Mouse (Mus musculus) liver, embryonic 13.5 days (tissue): ENCODE results near the gene Eln. TPM values are rescaled to one million over a fixed set of nuclear protein-coding genes. Genes with fewer than 3 reads are reported as not detected.

Source experiments
- ATAC-seq: fragments of 200-750 bp; cut with Nextera tagmentation; 2 replicates; pipeline ENCODE4 v1.8.0; 2017; ENCODE audit warnings: low read depth, mild to moderate bottlenecking, moderate number of reproducible peaks, moderate library complexity
- DNase-seq: peaks from one replicate; pipeline ENCODE4 v3.0.0; 2022
- H3K27ac ChIP-seq: fragments of 300-500 bp; sonication (generic); 2 replicates; pipeline ENCODE4 v1.5.1; 2015; ENCODE audit warnings: moderate library complexity, mild to moderate bottlenecking, inconsistent platforms
- H3K27me3 ChIP-seq: fragments of 300-500 bp; sonication (generic); 2 replicates; pipeline ENCODE4 v1.6.1; 2015; ENCODE audit warnings: mild to moderate bottlenecking, inconsistent platforms
- H3K36me3 ChIP-seq: fragments of 300-500 bp; sonication (generic); 2 replicates; pipeline ENCODE4 v1.6.1; 2015; ENCODE audit warnings: mild to moderate bottlenecking, inconsistent platforms
- H3K4me1 ChIP-seq: fragments of 300-500 bp; sonication (generic); replicated peaks from 2 replicates; pipeline ENCODE4 v1.6.1; 2015; ENCODE audit warnings: inconsistent platforms
- H3K4me2 ChIP-seq: fragments of 300-500 bp; sonication (generic); 2 replicates; pipeline ENCODE4 v1.6.1; 2015; ENCODE audit warnings: inconsistent platforms, mild to moderate bottlenecking, moderate library complexity
- H3K4me3 ChIP-seq: fragments of 300-500 bp; sonication (generic); replicated peaks from 2 replicates; pipeline ENCODE4 v1.5.1; 2015; ENCODE audit warnings: mild to moderate bottlenecking, inconsistent platforms
- H3K9ac ChIP-seq: fragments of 300-500 bp; sonication (generic); 2 replicates; pipeline ENCODE4 v1.6.1; 2015; ENCODE audit warnings: mild to moderate bottlenecking, inconsistent platforms
- H3K9me3 ChIP-seq: fragments of 300-500 bp; sonication (generic); replicated peaks from 2 replicates; pipeline ENCODE4 v1.6.1; 2016; ENCODE audit warnings: inconsistent platforms
- WGBS: fragments of 180-500 bp; shearing (Covaris S2); methylation state at CpG from one replicate; pipeline ENCODE4 v1.1.7; 2015; ENCODE audit not compliant: insufficient replicate concordance; 5-methylcytosine and 5-hydroxymethylcytosine counted together
- polyA plus RNA-seq: library from polyadenylated mRNA; unstranded; fragments of >200 nt; fragmentation: Nextera tagmentation; extraction: Ambion mirVana; gene quantifications from 2 replicates; pipeline ENCODE4 v1.2.1, GENCODE M21; 2015

Eln gene
- polyA plus RNA-seq, 1 experiment from 2014 or later, result 3.5 TPM

DNA sequence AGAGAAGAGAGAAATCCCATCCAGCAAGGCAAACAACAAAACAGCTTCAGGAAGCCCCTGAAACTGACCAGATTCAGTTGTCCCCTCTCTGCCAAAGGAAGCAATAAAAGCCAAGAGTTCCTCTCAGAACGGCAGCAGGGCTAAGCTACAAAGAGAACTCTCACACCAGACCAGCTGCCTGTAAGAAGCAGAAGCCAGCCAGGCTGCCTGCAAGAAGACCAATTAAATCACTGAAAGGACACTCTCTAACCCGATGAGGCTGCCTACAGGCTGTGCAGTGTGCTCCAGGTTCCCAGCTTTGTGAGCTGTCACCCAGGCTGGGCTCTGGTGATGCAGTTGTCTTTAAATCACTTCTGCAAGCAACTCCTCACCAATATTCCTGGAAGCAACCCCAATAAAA lies 63.3 kb downstream of the Eln start:
- no peak overlapping the region for H3K4me3 ChIP-seq
- H3K4me1 ChIP-seq, result peaks cover 37% of the 10 kb centered on the region
- H3K27me3 ChIP-seq, result peaks cover 25% of the 10 kb centered on the region
- ATAC-seq (no peak), DNase-seq (no peak)
- H3K4me2 ChIP-seq, result no peak overlapping the region
- no peaks in the 10 kb centered on the region for H3K9me3 ChIP-seq
- no peaks in the 10 kb centered on the region for H3K36me3 ChIP-seq
- 48% methylated on average over 2 of the region's 2 CpGs for WGBS
- H3K27ac ChIP-seq, result no peak overlapping the region
- no peak overlapping the region for H3K9ac ChIP-seq

DNA sequence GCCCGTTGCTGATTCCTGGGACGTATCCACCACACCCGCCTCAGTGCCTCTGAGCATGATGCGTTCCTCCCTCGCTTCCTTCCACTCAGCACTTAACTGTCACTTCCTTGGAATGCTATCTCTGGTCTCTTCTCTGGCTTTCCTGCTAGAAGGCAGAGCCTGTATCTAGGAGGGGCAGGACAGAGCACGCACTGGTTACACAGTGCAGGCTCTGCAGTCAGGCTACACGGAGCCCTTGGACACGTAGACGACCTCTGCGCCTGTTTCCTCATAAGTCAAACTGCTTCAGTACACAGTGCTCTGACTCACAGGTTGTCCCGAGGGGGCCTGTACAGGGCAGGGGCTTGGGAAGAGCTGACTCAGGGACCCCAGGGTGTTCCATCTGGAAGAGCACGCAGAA lies 66.9 kb downstream of the Eln start:
- WGBS, result 72% methylated on average over 12 of the region's 12 CpGs

DNA sequence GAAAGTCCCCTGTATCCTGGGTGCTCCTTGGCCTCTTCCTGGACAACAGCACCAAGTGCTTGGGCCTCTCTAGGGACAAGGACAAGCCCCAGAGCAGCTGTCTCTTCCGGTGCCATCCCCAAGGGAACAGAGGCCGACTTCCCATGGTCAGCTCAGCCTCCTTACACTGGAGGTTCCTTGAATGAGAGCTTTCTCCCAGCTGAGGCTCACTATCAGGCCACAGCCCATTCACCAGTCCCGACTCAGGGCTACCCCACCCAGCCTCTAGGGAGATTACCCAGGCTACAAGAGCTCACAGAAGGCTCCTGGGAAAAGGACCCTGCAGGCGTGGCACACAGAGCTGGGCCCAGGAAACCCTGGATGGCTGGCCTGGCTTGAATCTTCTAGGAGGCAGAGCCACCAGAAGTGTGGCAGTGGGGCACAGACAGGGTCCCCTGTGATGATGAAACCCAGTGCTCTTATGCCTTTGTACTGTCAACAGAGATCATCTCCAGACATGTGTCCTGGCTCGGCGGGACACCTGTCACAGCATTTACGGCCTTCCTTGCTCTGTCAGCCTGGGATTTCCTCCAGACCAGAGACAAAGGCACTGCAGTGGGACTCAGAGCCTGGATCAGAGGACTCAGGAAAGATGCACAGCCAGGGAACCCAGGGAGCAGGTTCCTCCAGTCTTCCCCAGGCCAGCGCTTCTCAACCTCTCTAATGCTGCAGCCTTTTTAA lies 68.1 kb downstream of the Eln start:
- H3K27me3 ChIP-seq, result no peaks in the 10 kb centered on the region
- DNase-seq, result peak; percentile 28
- no peak overlapping the region for H3K4me3 ChIP-seq
- H3K27ac ChIP-seq, result peak overlapping the region; percentile 39; the same call in 1 of the 2 replicates
- no peaks in the 10 kb centered on the region for H3K36me3 ChIP-seq
- 0 out of 2 replicates have a peak overlapping the region, but pooled peaks have one; percentile 28 for H3K9ac ChIP-seq
- peak; percentile 65 for ATAC-seq
- no peaks in the 10 kb centered on the region for H3K9me3 ChIP-seq
- WGBS, result 59% methylated on average over 8 of the region's 8 CpGs
- peaks cover 61% of the 10 kb centered on the region for H3K4me1 ChIP-seq
- H3K4me2 ChIP-seq, result peak overlapping the region; percentile 19; the same call in 1 of the 2 replicates

More for the DNA sequence above, 66.9 kb downstream of the Eln start:
- Histone ChIP-seq H3K36me3 (no peaks in the 10 kb centered on the region), H3K4me3 (no peak overlapping the region), H3K9me3 (no peaks in the 10 kb centered on the region), H3K27ac (peak overlapping the region; percentile 23), H3K4me1 (peaks cover 59% of the 10 kb centered on the region), H3K27me3 (peaks cover 3% of the 10 kb centered on the region; the same call in 1 of the 2 replicates), H3K9ac (no peak overlapping the region), H3K4me2 (no peak overlapping the region)
- DNase-seq (no peak), ATAC-seq (peak; percentile 20; the same call in 1 of the 2 replicates)

DNA sequence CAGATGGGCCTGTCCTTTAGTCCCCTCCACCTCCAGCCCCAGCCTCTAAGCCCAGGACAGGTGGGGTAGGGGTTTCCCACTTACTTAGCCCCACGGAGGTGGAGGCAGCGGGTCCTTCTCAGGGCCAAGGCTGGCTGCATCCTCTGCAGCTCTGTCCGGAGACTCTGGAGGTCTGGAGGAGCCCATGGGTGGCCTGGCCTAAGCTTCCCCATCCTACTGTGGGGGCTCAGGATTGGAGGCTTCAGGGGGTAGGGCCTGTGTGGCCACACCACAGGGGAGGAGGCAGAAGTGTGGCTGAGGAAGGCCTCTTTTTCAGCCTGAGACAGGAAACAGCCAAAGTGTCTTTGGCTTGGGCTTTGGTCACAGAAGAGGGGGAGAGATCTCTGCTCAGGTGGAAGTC lies 69.1 kb downstream of the Eln start:
- Histone ChIP-seq H3K4me3 (no peak overlapping the region; the same call in 1 of the 2 replicates), H3K27ac (no peak overlapping the region), H3K9me3 (no peaks in the 10 kb centered on the region), H3K27me3 (no peaks in the 10 kb centered on the region), H3K4me1 (peaks cover 61% of the 10 kb centered on the region), H3K36me3 (no peaks in the 10 kb centered on the region), H3K4me2 (peak overlapping the region; percentile 64; the same call in 1 of the 2 replicates), H3K9ac (peak overlapping the region; percentile 15; the same call in 1 of the 2 replicates)
- DNase-seq, result no peak
- 55% methylated on average over 3 of the region's 3 CpGs for WGBS
- ATAC-seq, result no peak

DNA sequence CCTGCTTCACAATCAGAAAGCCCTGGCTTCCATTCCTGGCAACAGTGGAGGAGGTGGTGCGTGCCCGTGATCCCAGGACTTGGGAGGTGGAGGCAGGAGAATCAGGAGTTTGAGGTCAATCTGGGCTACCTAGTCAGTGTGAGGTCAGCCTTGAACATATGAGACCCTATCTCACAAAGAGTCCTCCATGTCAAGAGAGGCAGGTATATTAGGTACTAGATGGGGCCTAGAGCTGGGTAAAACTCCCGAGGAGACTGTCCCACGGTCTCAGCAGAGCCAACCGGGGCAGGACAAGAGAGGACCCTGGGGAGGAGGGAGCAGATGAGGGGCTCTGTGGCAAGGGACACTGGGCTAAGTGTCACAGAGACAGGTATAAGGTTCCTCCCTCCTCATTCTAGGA lies 69.6 kb downstream of the Eln start:
- no peak for ATAC-seq
- Histone ChIP-seq H3K4me2 (peak overlapping the region; percentile 64; the same call in 1 of the 2 replicates), H3K4me1 (peaks cover 61% of the 10 kb centered on the region), H3K36me3 (no peaks in the 10 kb centered on the region), H3K4me3 (no peak overlapping the region), H3K9me3 (no peaks in the 10 kb centered on the region), H3K27me3 (no peaks in the 10 kb centered on the region), H3K9ac (peak overlapping the region; percentile 15; the same call in 1 of the 2 replicates), H3K27ac (no peak overlapping the region)
- DNase-seq, result no peak
- 58% methylated on average over 5 of the region's 5 CpGs for WGBS

DNA sequence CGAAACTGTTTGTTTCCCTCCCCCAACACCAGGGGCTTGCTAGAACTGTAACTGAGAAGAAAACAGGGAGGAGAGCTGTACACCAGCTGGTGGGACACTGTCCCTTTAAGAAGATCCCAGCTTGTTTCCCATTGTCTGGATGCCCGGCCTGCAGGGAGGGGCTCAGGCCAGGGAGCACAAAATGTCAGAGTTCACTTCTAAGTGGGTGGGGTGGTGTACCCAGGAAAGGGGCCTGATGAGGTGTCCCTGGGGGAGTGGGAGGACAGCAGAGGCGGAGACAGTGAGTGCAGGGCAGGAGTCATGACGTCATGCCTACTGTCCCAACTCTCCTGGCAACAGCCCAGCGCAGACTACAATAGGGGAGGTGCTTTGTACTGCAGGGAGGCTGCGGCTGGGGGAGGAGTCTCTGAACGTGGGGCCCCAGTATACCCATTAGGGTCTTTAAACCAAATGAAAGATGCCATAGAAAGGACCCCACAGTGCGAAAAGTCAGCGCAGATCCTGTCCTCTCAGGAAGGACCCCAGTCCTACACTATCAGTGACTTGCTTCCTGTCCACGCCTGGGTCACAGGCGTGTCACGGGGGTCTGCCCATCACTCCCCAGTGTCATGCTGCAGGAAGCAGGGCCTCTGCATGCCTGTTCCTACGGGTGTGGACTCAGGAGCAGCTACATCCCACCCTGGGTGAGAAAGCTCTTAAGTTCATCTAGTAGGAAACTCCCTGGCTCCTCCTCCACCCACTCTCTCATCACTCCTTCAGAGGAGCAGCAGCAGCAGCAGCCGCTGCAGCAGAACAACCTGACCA lies 71.0 kb downstream of the Eln start:
- Histone ChIP-seq H3K4me1 (peaks cover 61% of the 10 kb centered on the region), H3K9me3 (no peaks in the 10 kb centered on the region), H3K9ac (peak overlapping the region; percentile 42; the same call in 1 of the 2 replicates), H3K27me3 (no peaks in the 10 kb centered on the region), H3K4me3 (peak overlapping the region; percentile 40), H3K4me2 (peak overlapping the region; percentile 64), H3K36me3 (no peaks in the 10 kb centered on the region), H3K27ac (peak overlapping the region; percentile 50)
- 3% methylated on average over 14 of the region's 14 CpGs for WGBS
- peak; percentile 68 for ATAC-seq
- peak; percentile 44 for DNase-seq

DNA sequence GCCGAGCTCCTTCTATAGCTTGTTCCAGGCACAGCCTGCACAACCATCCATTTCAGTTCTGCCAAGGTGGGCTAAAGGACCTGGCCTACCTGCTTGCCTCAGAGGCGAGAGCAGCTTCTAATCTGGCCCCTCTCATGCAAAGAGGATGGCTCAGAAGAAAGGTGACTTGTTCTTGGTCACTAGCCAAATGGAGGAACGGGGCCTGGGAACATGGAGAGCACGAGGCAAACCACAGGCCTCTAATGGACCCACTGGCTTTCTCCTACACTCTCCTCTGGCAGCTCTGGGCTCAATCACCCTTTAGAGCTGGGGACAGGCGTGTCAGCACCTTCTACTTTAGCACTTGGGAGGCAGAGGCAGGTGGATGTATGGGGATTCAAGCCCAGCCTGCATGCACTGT lies 72.1 kb downstream of the Eln start:
- Histone ChIP-seq H3K4me1 (peaks cover 49% of the 10 kb centered on the region), H3K9me3 (no peaks in the 10 kb centered on the region), H3K27me3 (no peaks in the 10 kb centered on the region), H3K9ac (no peak overlapping the region), H3K4me3 (no peak overlapping the region), H3K36me3 (no peaks in the 10 kb centered on the region), H3K4me2 (no peak overlapping the region), H3K27ac (no peak overlapping the region)
- WGBS, result 56% methylated on average over 5 of the region's 5 CpGs
- DNase-seq (no peak), ATAC-seq (no peak)

DNA sequence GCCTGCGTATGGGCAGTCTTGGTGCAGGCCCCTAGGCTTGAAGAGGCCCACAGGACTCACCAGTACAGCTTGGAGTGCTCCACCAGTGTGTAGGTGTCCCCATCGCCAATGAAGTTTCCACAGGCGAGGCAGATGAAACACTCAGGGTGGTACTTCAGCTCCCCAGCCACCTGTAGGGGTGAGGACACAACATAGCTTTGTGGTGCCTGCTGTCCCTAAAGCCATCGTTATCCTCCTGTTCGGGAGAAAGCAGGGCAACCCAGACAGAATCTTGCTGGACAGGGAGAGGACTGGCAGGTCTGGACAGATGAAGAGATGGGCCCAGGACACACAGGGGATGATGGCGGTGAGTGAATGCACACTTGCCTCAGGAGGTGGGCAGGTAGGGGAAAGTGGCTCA lies 74.5 kb downstream of the Eln start:
- Histone ChIP-seq H3K27ac (no peak overlapping the region), H3K4me3 (no peak overlapping the region), H3K36me3 (no peaks in the 10 kb centered on the region), H3K4me2 (no peak overlapping the region), H3K27me3 (no peaks in the 10 kb centered on the region), H3K9ac (no peak overlapping the region), H3K4me1 (peaks cover 26% of the 10 kb centered on the region), H3K9me3 (no peaks in the 10 kb centered on the region)
- WGBS, result 65% methylated on average over 6 of the region's 6 CpGs
- DNase-seq (no peak), ATAC-seq (no peak)

DNA sequence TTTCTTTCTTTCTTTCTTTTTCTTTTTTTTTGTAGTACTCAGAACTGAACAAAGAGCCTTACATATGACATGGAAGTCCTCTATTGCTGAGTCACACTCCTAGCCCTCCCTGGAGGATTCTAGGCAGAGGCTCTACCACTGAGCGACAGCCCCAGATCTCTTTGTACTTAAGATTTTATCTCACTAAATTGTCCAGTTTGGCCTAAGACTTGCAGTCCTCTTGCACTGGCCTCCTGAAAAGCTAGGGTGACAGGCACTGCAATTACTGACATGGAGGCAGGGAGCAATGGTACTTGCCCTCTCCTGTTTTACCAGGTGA lies 75.0 kb downstream of the Eln start:
- Histone ChIP-seq H3K27ac (no peak overlapping the region), H3K27me3 (no peaks in the 10 kb centered on the region), H3K9me3 (no peaks in the 10 kb centered on the region), H3K36me3 (no peaks in the 10 kb centered on the region), H3K4me3 (no peak overlapping the region), H3K4me2 (no peak overlapping the region), H3K9ac (no peak overlapping the region), H3K4me1 (peaks cover 21% of the 10 kb centered on the region)
- WGBS, result 70% methylated on average over 1 of the region's 1 CpGs
- no peak for ATAC-seq
- no peak for DNase-seq

DNA sequence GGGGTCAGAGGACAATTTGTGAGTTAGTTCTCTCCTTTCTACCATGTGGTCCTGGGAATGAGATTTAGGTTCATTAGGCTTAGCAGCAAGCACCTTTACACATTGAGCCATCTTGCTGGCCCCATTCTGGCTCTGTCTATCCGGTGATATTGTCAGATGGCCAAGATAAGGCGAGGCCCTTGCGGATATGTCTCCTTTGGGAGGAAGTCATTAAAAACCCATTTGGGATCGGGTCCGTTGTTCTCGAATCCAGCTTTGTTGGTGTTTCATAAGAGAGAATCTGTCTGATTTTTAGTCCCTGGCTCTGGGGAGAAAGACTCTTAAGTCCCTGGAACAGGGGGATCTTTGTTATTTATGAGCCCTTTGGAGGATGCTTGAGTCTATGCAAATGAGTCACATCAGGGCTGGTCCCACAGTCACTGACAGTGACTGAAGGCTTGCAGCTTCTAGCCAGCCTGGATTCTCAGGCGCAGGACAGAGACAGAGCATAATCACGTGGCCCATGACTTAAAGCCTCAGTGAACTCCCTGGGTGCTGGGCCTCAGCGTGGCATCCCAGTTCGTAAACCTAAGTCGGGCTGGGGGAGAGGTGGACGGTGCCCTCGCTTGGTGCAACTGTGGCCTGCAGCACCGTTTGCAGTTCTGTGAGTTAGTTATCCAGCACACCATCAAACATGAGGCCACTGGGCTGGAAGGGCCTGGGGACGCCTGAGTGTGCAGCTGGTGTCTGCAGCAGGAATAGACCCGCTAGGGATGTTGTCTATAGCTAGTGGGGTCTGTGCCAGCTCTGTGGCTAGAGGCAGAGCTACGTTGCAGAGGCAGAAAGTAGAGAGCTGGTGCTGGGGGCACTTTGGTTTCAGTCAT lies 75.6 kb downstream of the Eln start:
- Histone ChIP-seq H3K4me1 (peaks cover 15% of the 10 kb centered on the region), H3K9ac (no peak overlapping the region), H3K27ac (no peak overlapping the region), H3K9me3 (no peaks in the 10 kb centered on the region), H3K4me2 (no peak overlapping the region), H3K36me3 (no peaks in the 10 kb centered on the region), H3K27me3 (no peaks in the 10 kb centered on the region), H3K4me3 (no peak overlapping the region)
- no peak for ATAC-seq
- no peak for DNase-seq
- 70% methylated on average over 17 of the region's 17 CpGs for WGBS
